Mouse (Mus musculus) megakaryocyte, embryonic 14.5 days (primary cell): ENCODE measurements around the gene Zfp541.

Experiments used
- FLI1 ChIP-seq: IDR thresholded peaks from 2 replicates; pipeline ENCODE4 v1.6.1; 2012; ENCODE audit warnings: low read length, inconsistent platforms, mixed read lengths
- GATA1 ChIP-seq: IDR thresholded peaks from 3 replicates; pipeline ENCODE4 v1.6.1; 2012; ENCODE audit warnings: mixed read lengths, low read length, inconsistent platforms, borderline replicate concordance

DNA sequence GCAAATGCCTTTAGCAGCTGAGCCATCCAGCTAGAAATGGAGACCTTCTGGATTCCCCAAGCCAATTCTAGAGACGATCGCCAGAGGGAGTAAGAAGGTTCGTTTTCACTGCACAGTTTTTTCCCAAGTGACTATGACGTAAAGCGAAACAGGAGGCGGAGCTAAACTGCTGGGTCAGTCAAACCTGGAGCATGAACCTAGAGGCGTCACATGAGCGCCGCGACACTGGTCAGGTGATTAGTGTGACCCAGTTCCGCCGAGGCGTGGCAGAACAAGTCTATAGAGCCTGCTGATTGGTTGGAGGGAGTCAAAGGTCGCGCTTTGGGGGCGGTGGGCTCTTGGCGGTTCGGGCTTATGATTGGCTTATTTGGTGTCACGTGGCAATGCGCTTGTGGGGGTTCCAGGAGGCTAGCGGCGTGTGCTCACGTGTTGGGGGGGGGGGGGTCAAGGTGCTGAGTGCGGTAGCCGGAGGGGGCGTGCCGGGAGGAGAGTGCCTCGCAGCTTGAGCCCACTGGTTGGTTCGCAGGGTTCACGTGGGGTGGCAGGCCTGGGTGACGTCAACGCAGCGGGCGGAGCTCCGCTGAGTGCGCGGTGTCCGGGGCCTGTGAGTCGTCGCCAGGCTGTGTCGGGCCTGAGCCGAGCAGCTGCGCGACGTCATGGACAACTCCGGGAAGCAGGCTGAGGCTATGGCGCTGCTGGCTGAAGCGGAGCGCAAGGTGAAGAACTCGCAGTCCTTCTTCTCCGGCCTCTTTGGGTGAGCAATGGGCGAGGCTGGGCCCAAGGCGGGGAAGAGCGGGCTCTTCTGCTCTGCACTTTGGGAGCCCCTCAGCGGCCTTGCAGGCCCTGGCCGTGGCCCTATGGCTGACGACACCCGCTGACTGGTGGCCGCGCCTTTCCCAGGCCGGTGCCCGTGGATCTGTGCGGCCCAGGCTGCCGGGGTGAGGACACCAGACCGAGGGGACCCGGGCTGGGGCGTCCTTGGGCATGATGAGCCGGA lies 36.7 kb downstream of the Zfp541 start, which contains the start of gene Napa:
- no peak for TF ChIP-seq GATA1
- TF ChIP-seq FLI1, result no peak
